Mouse (Mus musculus) hindbrain, postnatal 0 days (tissue): ENCODE data around the gene Tspan5. TPM values are rescaled to one million over a fixed set of nuclear protein-coding genes. Genes with fewer than 3 reads are reported as not detected.
A peak's percentile ranks its signal among the peaks of the same experiment; 100 is the strongest.

Experiments
- ATAC-seq: fragments of 200-750 bp; cut with Nextera tagmentation; 2 replicates; pipeline ENCODE4 v1.8.0; 2017; ENCODE audit warnings: mild to moderate bottlenecking, moderate TSS enrichment, moderate library complexity
- DNase-seq: peaks from one replicate; pipeline ENCODE4 v3.0.0-alpha.2; 2015; ENCODE audit warnings: low spot score
- H3K27ac ChIP-seq: fragments of 300-500 bp; sonication (generic); 2 replicates; pipeline ENCODE4 v1.5.1; 2014; ENCODE audit warnings: mild to moderate bottlenecking
- H3K27me3 ChIP-seq: fragments of 300-500 bp; sonication (generic); 2 replicates; pipeline ENCODE4 v1.6.1; 2014; ENCODE audit warnings: low read length, mixed read lengths; ENCODE audit not compliant: insufficient read depth
- H3K36me3 ChIP-seq: fragments of 300-500 bp; sonication (generic); 2 replicates; pipeline ENCODE4 v1.6.1; 2014; ENCODE audit warnings: low read length, mixed read lengths; ENCODE audit not compliant: insufficient read depth
- H3K4me1 ChIP-seq: fragments of 300-500 bp; sonication (generic); 2 replicates; pipeline ENCODE4 v1.6.1; 2014; ENCODE audit warnings: antibody characterized with exemption, low read length, mixed read lengths; ENCODE audit not compliant: insufficient read depth
- H3K4me2 ChIP-seq: fragments of 300-500 bp; sonication (generic); 2 replicates; pipeline ENCODE4 v1.6.1; 2014; ENCODE audit warnings: low read depth, mild to moderate bottlenecking, low read length, moderate library complexity, mixed read lengths
- H3K4me3 ChIP-seq: fragments of 300-500 bp; sonication (generic); 2 replicates; pipeline ENCODE4 v1.5.1; 2014; ENCODE audit warnings: low read length
- H3K9ac ChIP-seq: fragments of 300-500 bp; sonication (generic); replicated peaks from 2 replicates; pipeline ENCODE4 v1.6.1; 2014; ENCODE audit warnings: mild to moderate bottlenecking, low read length, moderate library complexity, mixed read lengths
- H3K9me3 ChIP-seq: fragments of 300-500 bp; sonication (generic); 2 replicates; pipeline ENCODE4 v1.6.1; 2016; ENCODE audit warnings: low read length, mixed read lengths
- CTCF ChIP-seq: IDR thresholded peaks from 2 replicates; pipeline ENCODE4 v1.5.1; 2016; ENCODE audit warnings: antibody characterized with exemption, control low read depth, low read depth
- WGBS: fragments of 180-500 bp; shearing (Covaris S2); extraction: QIAGEN DNeasy Blood & Tissue Kit; methylation state at CpG from one replicate; pipeline ENCODE4 v1.1.7; 2014; 5-methylcytosine and 5-hydroxymethylcytosine counted together
- polyA plus RNA-seq: library from polyadenylated mRNA; unstranded; fragments of >200 nt; fragmentation: Nextera tagmentation; extraction: Ambion mirVana; gene quantifications from 2 replicates; pipeline ENCODE4 v1.2.1, GENCODE M21; 2015
- total RNA-seq: library from RNA; depleted of rRNA; stranded (reverse); fragments of >200 nt; gene quantifications from 2 replicates; pipeline ENCODE4 v1.2.3, GENCODE M21; 2014

The Tspan5 gene
- total and polyA plus RNA-seq, 2 experiments from 2014 or later: 86.0 to 135 TPM

DNA sequence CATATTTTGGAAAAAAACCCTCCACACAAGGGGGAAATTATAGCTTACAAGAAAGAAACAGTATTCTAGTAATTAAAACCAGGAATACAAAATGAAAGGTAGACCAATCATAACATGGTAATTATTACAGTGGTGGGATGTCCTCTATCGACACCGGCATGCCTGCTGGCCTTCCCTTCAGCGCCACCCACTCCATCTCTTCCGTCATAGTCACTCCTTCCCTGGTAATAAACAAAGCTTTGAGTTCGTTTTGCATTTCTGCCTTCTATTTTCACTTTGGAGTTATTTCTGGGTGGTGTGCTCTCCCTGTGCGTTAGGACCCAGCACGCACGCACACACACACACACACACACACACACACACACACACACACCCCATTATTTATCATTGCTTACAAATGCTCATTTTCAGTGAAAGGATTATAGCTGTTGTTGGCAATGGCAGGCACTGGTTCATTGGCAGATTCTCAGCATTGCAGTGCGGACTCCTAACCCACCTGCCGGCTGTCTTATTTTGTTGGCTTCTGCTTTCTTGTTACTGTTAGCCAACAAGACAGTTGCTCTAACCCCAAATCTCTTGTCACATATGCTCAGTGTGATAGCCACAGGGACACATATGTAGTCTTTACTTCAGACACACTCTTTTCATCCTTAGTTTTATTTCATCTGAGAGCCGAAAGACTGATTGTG, 29.4 kb upstream of the Tspan5 start:
- H3K9me3 ChIP-seq: no peaks in the 10 kb centered on the region
- 69% methylated on average over 11 of the region's 11 CpGs for WGBS
- DNase-seq: peak; percentile 54
- H3K27ac ChIP-seq: no peak overlapping the region
- H3K4me3 ChIP-seq: no peak overlapping the region
- H3K4me1 ChIP-seq: no peaks in the 10 kb centered on the region
- H3K9ac ChIP-seq: no peak overlapping the region
- H3K27me3 ChIP-seq: no peaks in the 10 kb centered on the region
- peak overlapping the region; percentile 16; the same call in 1 of the 2 replicates for H3K4me2 ChIP-seq
- no peak for TF ChIP-seq CTCF
- peak; percentile 43 for ATAC-seq
- no peaks in the 10 kb centered on the region for H3K36me3 ChIP-seq

DNA sequence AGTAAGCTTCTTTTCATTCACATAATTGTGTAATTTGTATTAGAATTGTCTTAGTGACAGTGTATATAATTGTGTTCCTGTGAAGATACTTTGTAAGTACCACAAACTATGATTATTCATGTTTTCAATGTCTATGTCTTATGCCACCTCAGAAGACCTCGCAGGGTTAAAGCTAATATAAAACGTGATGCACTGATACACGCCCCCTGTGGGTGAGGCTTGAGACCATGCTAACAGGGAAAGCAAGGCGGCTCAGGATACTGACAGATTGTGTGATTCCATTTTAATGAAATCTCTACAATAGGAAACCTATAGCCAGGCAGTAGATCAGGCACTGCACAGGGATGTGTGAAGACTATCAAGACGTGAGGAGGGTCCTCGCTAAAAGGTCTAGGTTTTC, 28.9 kb upstream of the Tspan5 start:
- no peak overlapping the region for H3K4me3 ChIP-seq
- ATAC-seq (0 out of 2 replicates have a peak, but pooled peaks have one; percentile 28), DNase-seq (peak; percentile 59)
- no peaks in the 10 kb centered on the region for H3K4me1 ChIP-seq
- no peak overlapping the region; the same call in 1 of the 2 replicates for H3K4me2 ChIP-seq
- no peaks in the 10 kb centered on the region for H3K9me3 ChIP-seq
- TF ChIP-seq CTCF: peak; percentile 58
- no peaks in the 10 kb centered on the region for H3K27me3 ChIP-seq
- H3K9ac ChIP-seq: no peak overlapping the region
- 44% methylated on average over 6 of the region's 6 CpGs for WGBS
- no peak overlapping the region for H3K27ac ChIP-seq
- H3K36me3 ChIP-seq: no peaks in the 10 kb centered on the region

DNA sequence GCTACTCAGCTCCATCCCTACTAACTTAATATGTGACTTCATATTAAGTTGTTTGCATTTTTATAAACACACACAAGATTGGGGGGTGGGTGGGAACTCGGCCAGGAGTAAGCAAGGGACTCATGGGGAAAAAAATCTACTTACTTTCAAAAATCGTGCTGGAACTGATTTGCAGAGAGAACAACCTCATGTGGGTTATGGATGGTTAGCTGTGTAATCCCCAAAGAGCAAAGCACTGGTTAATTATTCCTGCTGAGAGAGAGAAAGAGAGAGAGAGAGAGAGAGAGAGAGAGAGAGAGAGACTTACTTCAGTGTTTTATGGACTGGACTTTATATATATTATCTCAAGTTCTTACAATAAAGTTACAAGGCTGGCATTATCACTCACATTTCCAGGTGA, 27.2 kb upstream of the Tspan5 start:
- WGBS: 41% methylated on average over 2 of the region's 2 CpGs
- no peak for ATAC-seq

DNA sequence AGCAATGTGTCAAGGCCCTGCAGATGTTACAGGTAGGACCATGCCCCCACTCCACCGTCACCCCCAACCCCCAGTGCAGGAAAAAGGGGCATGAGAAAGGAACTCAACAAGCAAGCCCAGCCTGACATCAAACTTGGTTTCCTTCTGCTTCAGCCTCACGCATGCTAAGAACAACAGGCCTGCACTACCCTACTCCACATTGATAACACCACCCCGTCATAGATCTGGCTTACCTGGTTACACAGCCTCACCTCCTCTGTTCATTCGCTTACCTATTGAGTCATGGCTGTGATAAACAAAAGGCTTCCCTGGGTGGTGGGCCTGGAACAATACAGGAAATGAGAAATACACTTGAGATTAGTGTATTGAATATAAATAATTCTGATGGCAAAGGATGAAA, 26.8 kb upstream of the Tspan5 start:
- TF ChIP-seq CTCF: no peak
- ATAC-seq (no peak), DNase-seq (no peak)
- H3K27ac ChIP-seq: no peak overlapping the region
- H3K27me3 ChIP-seq: no peaks in the 10 kb centered on the region
- no peak overlapping the region for H3K4me3 ChIP-seq
- H3K36me3 ChIP-seq: no peaks in the 10 kb centered on the region
- WGBS: 83% methylated on average over 4 of the region's 4 CpGs
- no peak overlapping the region for H3K9ac ChIP-seq
- H3K4me1 ChIP-seq: no peaks in the 10 kb centered on the region
- H3K9me3 ChIP-seq: no peaks in the 10 kb centered on the region
- no peak overlapping the region for H3K4me2 ChIP-seq

More for the DNA sequence above, 27.2 kb upstream of the Tspan5 start:
- H3K4me3 ChIP-seq: no peak overlapping the region
- H3K27ac ChIP-seq: no peak overlapping the region
- no peaks in the 10 kb centered on the region for H3K36me3 ChIP-seq
- H3K9me3 ChIP-seq: no peaks in the 10 kb centered on the region
- H3K9ac ChIP-seq: no peak overlapping the region
- H3K4me1 ChIP-seq: no peaks in the 10 kb centered on the region
- H3K27me3 ChIP-seq: no peaks in the 10 kb centered on the region
- TF ChIP-seq CTCF: no peak
- no peak for DNase-seq
- no peak overlapping the region for H3K4me2 ChIP-seq

DNA sequence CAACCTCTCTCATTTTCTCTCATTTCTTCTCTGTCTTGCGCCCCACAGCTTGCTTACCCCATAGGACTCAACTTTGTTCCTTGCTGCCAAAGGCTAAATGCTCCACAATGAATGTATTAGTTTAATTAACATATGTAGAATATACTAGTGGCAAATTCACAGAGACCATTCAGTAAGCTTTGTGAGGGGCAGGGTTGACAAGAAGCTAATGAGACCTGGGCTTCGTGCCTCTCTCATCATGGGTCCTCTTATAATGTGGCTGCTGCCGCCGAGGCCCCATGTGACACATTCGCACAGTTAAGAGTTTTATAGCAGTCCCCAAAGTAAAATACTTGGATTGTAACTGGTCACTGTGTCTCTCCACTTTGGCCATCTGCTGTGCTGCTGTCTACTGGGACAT, 25.0 kb upstream of the Tspan5 start:
- ATAC-seq (no peak), DNase-seq (no peak)
- Histone ChIP-seq H3K9ac (no peak overlapping the region), H3K9me3 (no peaks in the 10 kb centered on the region), H3K4me2 (no peak overlapping the region), H3K36me3 (no peaks in the 10 kb centered on the region), H3K27me3 (no peaks in the 10 kb centered on the region), H3K27ac (no peak overlapping the region), H3K4me3 (no peak overlapping the region), H3K4me1 (no peaks in the 10 kb centered on the region)
- TF ChIP-seq CTCF: no peak
- WGBS: 81% methylated on average over 5 of the region's 5 CpGs

DNA sequence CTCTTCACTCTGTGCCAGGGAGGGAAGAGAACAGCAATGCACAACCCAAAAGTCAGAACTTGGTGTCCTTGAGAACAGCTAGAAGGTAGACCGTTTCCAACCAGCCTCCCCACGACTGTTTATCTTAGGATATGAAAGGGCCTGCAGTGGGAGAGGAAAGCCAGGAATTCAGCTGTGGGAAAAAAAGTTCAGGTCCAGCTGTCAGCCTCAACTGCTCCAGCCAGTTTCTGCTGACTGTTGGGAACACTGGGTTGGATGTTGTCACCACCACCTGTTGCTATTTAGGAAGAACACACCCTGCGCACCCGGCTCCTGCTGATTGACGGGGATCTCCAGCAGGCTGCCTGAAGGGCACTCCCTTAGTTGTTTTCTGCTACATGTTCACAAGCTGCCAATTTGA, 19.8 kb upstream of the Tspan5 start:
- no peak overlapping the region for H3K4me2 ChIP-seq
- WGBS: 93% methylated on average over 5 of the region's 5 CpGs
- no peaks in the 10 kb centered on the region for H3K4me1 ChIP-seq
- no peak overlapping the region for H3K4me3 ChIP-seq
- TF ChIP-seq CTCF: no peak
- H3K9me3 ChIP-seq: no peaks in the 10 kb centered on the region
- H3K9ac ChIP-seq: no peak overlapping the region
- no peak for ATAC-seq
- no peaks in the 10 kb centered on the region for H3K27me3 ChIP-seq
- no peak overlapping the region for H3K27ac ChIP-seq
- no peaks in the 10 kb centered on the region for H3K36me3 ChIP-seq
- no peak for DNase-seq

DNA sequence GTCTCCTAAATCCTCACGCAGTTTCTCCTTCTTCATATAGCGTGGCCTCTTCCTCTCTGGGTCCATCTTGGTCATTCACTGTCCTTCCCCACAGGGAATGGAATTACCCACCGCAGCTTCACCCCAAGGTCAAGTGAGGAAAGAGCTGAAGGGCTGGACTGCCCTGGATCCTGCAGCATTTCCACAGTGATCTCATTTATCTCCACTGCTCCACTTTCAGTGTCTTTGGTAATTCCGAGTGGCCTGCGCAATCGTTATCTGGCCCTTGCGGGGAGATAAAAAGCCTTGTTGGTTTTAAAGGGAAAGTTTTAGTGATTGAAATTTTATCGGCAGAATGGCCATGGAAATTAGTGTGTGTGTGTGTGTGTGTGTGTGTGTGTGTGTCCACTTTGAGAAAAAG, 14.4 kb upstream of the Tspan5 start:
- no peak overlapping the region for H3K9ac ChIP-seq
- H3K4me3 ChIP-seq: no peak overlapping the region
- H3K27me3 ChIP-seq: no peaks in the 10 kb centered on the region
- no peak for DNase-seq
- H3K9me3 ChIP-seq: no peaks in the 10 kb centered on the region
- TF ChIP-seq CTCF: no peak
- 91% methylated on average over 8 of the region's 8 CpGs for WGBS
- H3K4me2 ChIP-seq: no peak overlapping the region
- ATAC-seq: no peak
- no peak overlapping the region for H3K27ac ChIP-seq
- no peaks in the 10 kb centered on the region for H3K36me3 ChIP-seq
- H3K4me1 ChIP-seq: no peaks in the 10 kb centered on the region
